Mouse (Mus musculus) liver, embryonic 14.5 days (tissue): Measurements from ENCODE around the gene Ralgps1. TPM values are rescaled to one million over a fixed set of nuclear protein-coding genes. Genes with fewer than 3 reads are reported as not detected.
A peak's percentile ranks its signal among the peaks of the same experiment; 100 is the strongest.

Experiments
- ATAC-seq: fragments of 200-750 bp; cut with Nextera tagmentation; 2 replicates; pipeline ENCODE4 v1.8.0; 2017; ENCODE audit warnings: moderate number of reproducible peaks, mild to moderate bottlenecking, moderate library complexity; ENCODE audit not compliant: insufficient read depth
- DNase-seq, 3 experiments: peaks; one replicate each; pipeline ENCODE4 v3.0.0-alpha.2; 2012 to 2013; ENCODE audit warnings: low read depth in 3 of 3, low spot score in 3 of 3
- H3K27ac ChIP-seq: fragments of 300-500 bp; sonication (generic); 2 replicates; pipeline ENCODE4 v1.5.1; 2014; ENCODE audit warnings: moderate library complexity, mild to moderate bottlenecking, control low read depth, inconsistent platforms
- H3K27me3 ChIP-seq: fragments of 300-500 bp; sonication (generic); 2 replicates; pipeline ENCODE4 v1.6.1; 2014; ENCODE audit warnings: mild to moderate bottlenecking, low read length, moderate library complexity; ENCODE audit not compliant: control insufficient read depth, insufficient read depth
- H3K36me3 ChIP-seq: fragments of 300-500 bp; sonication (generic); replicated peaks from 2 replicates; pipeline ENCODE4 v1.6.1; 2014; ENCODE audit warnings: low read depth; ENCODE audit not compliant: control insufficient read depth, insufficient read depth
- H3K4me1 ChIP-seq, 2 experiments: fragments of 200-500 bp in 1 of 2; fragments of 300-500 bp in 1 of 2; sonication (generic) in 1 of 2; replicated peaks; 2 replicates each; pipeline ENCODE4 v1.6.1; 2012 to 2014; ENCODE audit warnings: antibody characterized with exemption in 1 of 2, inconsistent platforms in 1 of 2, low read length in 1 of 2; ENCODE audit not compliant: control insufficient read depth in 2 of 2, insufficient read depth in 2 of 2
- H3K4me2 ChIP-seq: fragments of 300-500 bp; sonication (generic); 2 replicates; pipeline ENCODE4 v1.6.1; 2014; ENCODE audit warnings: low read depth, mild to moderate bottlenecking, control low read depth, moderate library complexity
- H3K4me3 ChIP-seq, 2 experiments: fragments of 200-500 bp in 1 of 2; fragments of 300-500 bp in 1 of 2; sonication (generic) in 1 of 2; 2 replicates each; pipeline ENCODE4 v1.5.1; 2012 to 2014; ENCODE audit warnings: low read depth in 2 of 2, low read length in 2 of 2, mild to moderate bottlenecking in 2 of 2, control low read depth in 1 of 2, inconsistent platforms in 1 of 2, moderate library complexity in 1 of 2; ENCODE audit not compliant: insufficient read depth in 1 of 2
- H3K9ac ChIP-seq: fragments of 300-500 bp; sonication (generic); replicated peaks from 2 replicates; pipeline ENCODE4 v1.6.1; 2014; ENCODE audit warnings: mild to moderate bottlenecking, control low read depth, moderate library complexity
- H3K9me3 ChIP-seq: fragments of 300-500 bp; sonication (generic); 2 replicates; pipeline ENCODE4 v1.6.1; 2016; ENCODE audit warnings: low read length, mixed read lengths; ENCODE audit not compliant: control insufficient read depth
- CTCF ChIP-seq: IDR thresholded peaks from 2 replicates; pipeline ENCODE4 v1.5.1; 2016; ENCODE audit warnings: antibody characterized with exemption, low read depth, control low read depth
- EP300 ChIP-seq: IDR thresholded peaks from 2 replicates; pipeline ENCODE4 v1.6.1; 2016; ENCODE audit warnings: antibody characterized with exemption, low read depth
- WGBS: fragments of 180-500 bp; shearing (Covaris S2); extraction: QIAGEN DNeasy Blood & Tissue Kit; methylation state at CpG from one replicate; pipeline ENCODE4 v1.1.7; 2014; ENCODE audit not compliant: insufficient replicate concordance; 5-methylcytosine and 5-hydroxymethylcytosine counted together
- polyA plus RNA-seq, 2 experiments: library from polyadenylated mRNA; depleted of rRNA in 1 of 2; stranded (reverse) in 1 of 2; unstranded in 1 of 2; fragments of >200 nt; fragmentation: Nextera tagmentation in 1 of 2; extraction: Ambion mirVana in 1 of 2; gene quantifications; 2 replicates each; pipeline versions ENCODE4 v1.2.1 to v1.2.3; 2012 to 2014

The Ralgps1 gene
- polyA plus RNA-seq, 2 experiments: 0.58 to 0.71 TPM

DNA sequence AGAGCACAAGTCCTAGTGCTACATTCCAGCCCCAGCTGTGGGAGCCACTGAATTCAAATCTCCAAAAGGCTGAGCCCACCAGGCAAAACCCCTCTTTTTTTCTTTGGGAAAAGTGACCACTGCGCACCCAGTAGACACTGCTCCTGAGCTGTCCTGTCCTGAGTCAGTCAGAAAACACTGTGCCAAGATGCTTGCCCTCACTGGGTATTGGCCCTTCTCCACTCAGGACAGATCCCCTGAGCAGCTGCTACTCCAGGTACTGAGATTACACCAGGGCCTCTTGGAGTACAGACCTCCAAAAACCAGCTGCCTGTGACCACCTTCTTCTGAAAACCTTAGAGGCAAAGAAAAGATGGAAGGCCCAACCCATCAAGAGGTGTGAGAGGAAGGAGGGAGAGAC lies 51.4 kb downstream of the Ralgps1 start:
- no peak for ATAC-seq
- TF ChIP-seq EP300 (no peak), CTCF (no peak)

DNA sequence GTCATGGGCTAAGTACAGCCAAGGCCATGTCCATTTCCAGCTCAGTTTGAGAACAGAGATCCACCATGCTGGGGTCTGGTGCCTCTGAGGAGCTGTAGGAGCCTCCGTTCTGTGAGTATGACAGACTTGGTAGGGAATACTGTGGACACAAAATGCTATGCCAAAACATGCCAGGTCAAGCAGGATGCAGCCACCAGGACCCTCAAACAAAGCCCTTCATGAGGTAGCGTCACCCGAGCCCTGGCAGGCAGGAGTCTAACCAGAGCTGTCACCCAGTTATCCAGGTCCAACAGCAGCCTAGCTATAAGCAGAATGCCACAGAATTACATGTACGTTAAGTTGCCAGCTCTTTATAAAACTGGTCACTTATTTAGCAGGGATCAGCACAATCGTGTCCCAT lies 51.8 kb downstream of the Ralgps1 start:
- Histone ChIP-seq H3K9ac (no peak overlapping the region), H3K27ac (no peak overlapping the region), H3K27me3 (no peaks in the 10 kb centered on the region), H3K4me3 (no peak overlapping the region), H3K4me2 (no peak overlapping the region), H3K4me1 (0 out of 4 replicates have a peak, but pooled peaks cover 0 to 2% of the 10 kb centered on the region in 2 experiments), H3K36me3 (no peaks in the 10 kb centered on the region), H3K9me3 (no peaks in the 10 kb centered on the region)
- TF ChIP-seq CTCF (no peak), EP300 (no peak)
- WGBS: 65% methylated on average over 5 of the region's 5 CpGs
- no peak for DNase-seq
- no peak for ATAC-seq

More for the DNA sequence above, 51.4 kb downstream of the Ralgps1 start:
- Histone ChIP-seq H3K27me3 (no peaks in the 10 kb centered on the region), H3K4me3 (no peak overlapping the region), H3K27ac (no peak overlapping the region), H3K36me3 (no peaks in the 10 kb centered on the region), H3K4me1 (0 out of 4 replicates have a peak, but pooled peaks cover 0 to 2% of the 10 kb centered on the region in 2 experiments), H3K9me3 (no peaks in the 10 kb centered on the region), H3K4me2 (no peak overlapping the region), H3K9ac (no peak overlapping the region)
- 59% methylated on average over 1 of the region's 1 CpGs for WGBS
- no peak for DNase-seq

DNA sequence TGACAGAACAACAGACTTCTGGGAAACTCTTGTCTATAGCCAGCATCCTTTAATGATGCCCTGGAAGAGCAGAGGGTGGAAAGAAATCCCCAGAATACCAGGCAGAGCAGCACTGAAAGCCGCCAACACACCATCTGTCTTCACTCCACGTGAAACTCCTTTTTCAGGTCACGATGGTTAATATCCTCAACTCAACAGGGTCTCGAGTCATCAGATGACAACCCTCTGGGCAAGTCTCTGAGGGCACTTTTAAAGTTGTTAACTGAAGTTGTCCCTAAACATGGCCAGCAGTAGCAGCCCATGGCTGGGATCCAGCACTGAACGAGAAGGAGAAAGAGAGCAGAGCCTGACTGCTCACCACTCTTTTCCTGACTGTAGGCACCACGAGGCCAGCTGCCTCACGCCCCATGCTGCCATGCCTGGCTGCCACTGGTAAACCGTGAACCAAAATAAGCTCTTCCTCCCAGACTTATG lies 52.8 kb downstream of the Ralgps1 start:
- DNase-seq (no peak), ATAC-seq (no peak)
- Histone ChIP-seq H3K27ac (no peak overlapping the region), H3K9me3 (no peaks in the 10 kb centered on the region), H3K4me1 (0 out of 4 replicates have a peak, but pooled peaks cover 0 to 2% of the 10 kb centered on the region in 2 experiments), H3K4me3 (no peak overlapping the region), H3K4me2 (no peak overlapping the region), H3K9ac (no peak overlapping the region), H3K36me3 (no peaks in the 10 kb centered on the region), H3K27me3 (no peaks in the 10 kb centered on the region)
- 62% methylated on average over 8 of the region's 8 CpGs for whole genome bisulfite sequencing
- no peak for TF ChIP-seq CTCF
- TF ChIP-seq EP300: no peak

DNA sequence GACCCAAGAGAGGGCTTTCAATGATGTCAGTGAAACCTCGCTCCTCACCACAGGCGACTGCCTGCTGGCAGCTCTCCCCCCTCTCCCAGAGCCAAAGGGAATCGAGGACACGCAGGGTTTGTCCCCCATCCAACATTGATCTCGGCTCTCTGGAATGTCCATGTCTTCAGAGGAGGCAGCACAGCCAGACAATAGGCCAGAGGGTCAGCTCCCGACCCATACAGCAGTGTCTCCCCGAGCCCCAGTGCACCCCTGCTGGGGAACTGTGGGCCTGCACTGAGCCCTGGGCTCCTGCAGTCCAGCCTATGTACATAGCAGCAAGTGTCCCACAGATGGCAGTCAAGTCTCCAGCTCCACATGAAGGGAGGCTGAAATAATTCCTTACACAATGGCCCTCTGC lies 54.8 kb downstream of the Ralgps1 start:
- Histone ChIP-seq H3K4me1 (0 out of 4 replicates have a peak, but pooled peaks cover 0 to 2% of the 10 kb centered on the region in 2 experiments), H3K4me3 (no peak overlapping the region), H3K27ac (no peak overlapping the region), H3K27me3 (no peaks in the 10 kb centered on the region), H3K9me3 (no peaks in the 10 kb centered on the region), H3K36me3 (no peaks in the 10 kb centered on the region), H3K4me2 (no peak overlapping the region), H3K9ac (no peak overlapping the region)
- WGBS: 41% methylated on average over 7 of the region's 7 CpGs
- DNase-seq: no peak
- no peak for TF ChIP-seq EP300
- TF ChIP-seq CTCF: peak; percentile 74
- no peak for ATAC-seq

DNA sequence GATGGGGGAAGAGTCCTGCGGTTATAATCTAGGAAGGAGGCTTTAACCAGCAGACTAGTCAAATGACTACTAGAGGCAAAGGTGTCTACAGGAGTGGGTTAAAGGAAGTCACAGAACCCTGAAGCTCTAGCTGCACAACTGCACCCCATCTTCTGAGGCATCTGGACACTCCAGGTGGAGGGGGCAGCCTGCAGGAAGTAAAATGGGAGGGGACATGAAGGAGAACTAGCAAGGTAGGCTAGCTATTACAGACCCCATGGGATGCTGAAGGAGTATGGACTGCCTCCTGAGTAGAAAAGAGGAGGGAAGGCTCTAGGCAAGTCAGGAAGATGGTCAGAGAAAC lies 55.3 kb downstream of the Ralgps1 start:
- no peak overlapping the region for H3K4me2 ChIP-seq
- H3K36me3 ChIP-seq: no peaks in the 10 kb centered on the region
- no peak overlapping the region for H3K9ac ChIP-seq
- no peaks in the 10 kb centered on the region for H3K9me3 ChIP-seq
- no peak overlapping the region for H3K4me3 ChIP-seq
- H3K27me3 ChIP-seq: no peaks in the 10 kb centered on the region
- WGBS: 93% methylated on average over 1 of the region's 1 CpGs
- 0 out of 4 replicates have a peak, but pooled peaks cover 0 to 2% of the 10 kb centered on the region in 2 experiments for H3K4me1 ChIP-seq
- TF ChIP-seq CTCF (no peak), EP300 (no peak)
- DNase-seq (no peak), ATAC-seq (no peak)
- H3K27ac ChIP-seq: no peak overlapping the region
